ENCODE assay signal across 9 mouse cellular contexts in the genomic region with DNA sequence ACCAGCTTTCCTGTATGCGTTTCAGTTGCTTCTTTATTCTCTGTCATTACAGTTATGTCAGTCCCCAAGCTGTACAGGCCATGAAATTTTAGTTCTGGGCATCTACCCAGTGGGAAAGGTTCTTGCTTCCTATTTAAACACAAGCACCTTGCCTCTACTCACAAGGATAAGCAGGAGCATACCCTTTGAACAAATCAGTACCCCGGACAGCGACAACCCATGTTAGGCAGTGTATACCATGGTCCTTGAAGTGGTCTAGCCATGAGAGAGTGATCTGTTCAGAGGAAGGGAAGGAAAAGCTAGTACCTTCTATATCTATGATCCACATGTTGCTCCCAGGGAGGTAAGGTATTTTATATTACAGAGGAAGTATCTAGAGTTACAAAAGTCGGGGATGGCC.
A peak's percentile ranks its signal among the peaks of the same experiment; 100 is the strongest.
DNase-seq lines count a peak whose midpoint lies in the region; ATAC-seq and TF ChIP-seq lines count a peak whose summit lies in the region.
"Had no signal": no experiment of that assay in that cellular context is flagged by ENCODE, and none has a peak within 500 bp of the region (broad histone marks: within the 10 kb centered on the region; RNA-seq: fewer than 3 reads in every experiment).

No protein-coding gene starts in this region.

- TF ChIP-seq CTCF in forebrain, postnatal 0 days (IDR thresholded peaks at IDR 0.05; ENCODE audit: low read depth): no peak
- TF ChIP-seq CTCF in lung, adult 2 months (IDR thresholded peaks at IDR 0.05; ENCODE audit: insufficient read depth, low read length): no peak

- H3K9me3 ChIP-seq in forebrain, embryonic 10.5 days: no peaks in the 10 kb centered on the region
- no peaks in the 10 kb centered on the region for H3K9me3 ChIP-seq in forebrain, postnatal 0 days (ENCODE audit: low read length)

- H3K36me3 ChIP-seq in forebrain, embryonic 10.5 days (replicated peaks): no peaks in the 10 kb centered on the region
- H3K36me3 ChIP-seq in forebrain, postnatal 0 days (ENCODE audit: insufficient read depth): no peaks in the 10 kb centered on the region

- WGBS in forebrain, embryonic 10.5 days: 76% methylated on average over 4 of the region's 4 CpGs
- 75% methylated on average over 4 of the region's 4 CpGs for WGBS in forebrain, postnatal 0 days
- WGBS in lung, adult 2 months: 69% methylated on average over 4 of the region's 4 CpGs

- H3K27ac ChIP-seq in forebrain, embryonic 10.5 days: no peak overlapping the region
- no peak overlapping the region for H3K27ac ChIP-seq in forebrain, postnatal 0 days (ENCODE audit: low read depth, low read length)

- H3K4me3 ChIP-seq in forebrain, embryonic 10.5 days: no peak overlapping the region
- H3K4me3 ChIP-seq in forebrain, postnatal 0 days (ENCODE audit: low read depth, low read length): no peak overlapping the region
- H3K4me3 ChIP-seq in lung, adult 2 months (replicated peaks; ENCODE audit: extremely low read depth, low read depth, low read length): no peak overlapping the region

- peak; percentile 18 for DNase-seq in forebrain, embryonic 10.5 days (ENCODE audit: extremely low spot score, low spot score)
- DNase-seq in forebrain, postnatal 0 days: no peak
- DNase-seq in lung, postnatal 10 days: peak; percentile 43
- DNase-seq in lung, adult 2 months: no peak
- peak; percentile 0 for DNase-seq in c-Kit-positive CD71-positive TER-119-positive erythroid progenitor cells, embryonic 14.5 days (ENCODE audit: low spot score)
- DNase-seq in mesoderm, embryonic 11.5 days (ENCODE audit: low read depth, low spot score): peak; percentile 79
- DNase-seq in frontal cortex, postnatal 36 days (ENCODE audit: low spot score in 2 of 2): no peak
- DNase-seq: cerebellum, postnatal 10 days had no signal

- H3K27me3 ChIP-seq in forebrain, embryonic 10.5 days (ENCODE audit: poor library complexity, severe bottlenecking): no peaks in the 10 kb centered on the region
- no peaks in the 10 kb centered on the region for H3K27me3 ChIP-seq in forebrain, postnatal 0 days (ENCODE audit: insufficient read depth, low read length)

- no peaks in the 10 kb centered on the region for H3K4me1 ChIP-seq in forebrain, embryonic 10.5 days
- no peaks in the 10 kb centered on the region for H3K4me1 ChIP-seq in forebrain, postnatal 0 days (ENCODE audit: insufficient read depth)
- no peaks in the 10 kb centered on the region for H3K4me1 ChIP-seq in lung, adult 2 months (ENCODE audit: control insufficient read depth, insufficient read depth, low read length)

- no peak for ATAC-seq in forebrain, postnatal 0 days
- no peak for ATAC-seq in monocyte, adult 5-6 weeks (replicated peaks; ENCODE audit: insufficient number of reproducible peaks, low FRiP score, low TSS enrichment, poor library complexity, severe bottlenecking)

- no peak overlapping the region for H3K4me2 ChIP-seq in forebrain, postnatal 0 days (ENCODE audit: low read depth)

- no peak for TF ChIP-seq POLR2A in lung, adult 2 months (IDR thresholded peaks at IDR 0.05; ENCODE audit: borderline replicate concordance, extremely low read depth, low read depth, low read length)

- no peak overlapping the region for H3K9ac ChIP-seq in forebrain, postnatal 0 days

Comparison
In these comparisons a context has a peak if more than half of its experiments do, and no peak if none do; other contexts are left out.
1. DNase-seq: peak in forebrain, embryonic 10.5 days (single experiment), lung, postnatal 10 days (single experiment), c-Kit-positive CD71-positive TER-119-positive erythroid progenitor cells, embryonic 14.5 days (single experiment) and mesoderm, embryonic 11.5 days (single experiment); none in forebrain, postnatal 0 days (single experiment), lung, adult 2 months (single experiment) and frontal cortex, postnatal 36 days (0 of 2).